Mouse (Mus musculus) limb, embryonic 15.5 days (tissue): ENCODE data around the gene Fads2. TPM values are rescaled to one million over a fixed set of nuclear protein-coding genes. Genes with fewer than 3 reads are reported as not detected.

Source experiments
- ATAC-seq: fragments of 200-750 bp; cut with Nextera tagmentation; 2 replicates; pipeline ENCODE4 v1.8.0; 2017; ENCODE audit warnings: low read depth, moderate TSS enrichment; ENCODE audit not compliant: insufficient number of reproducible peaks, low FRiP score, low TSS enrichment
- H3K27ac ChIP-seq: fragments of 300-500 bp; sonication (generic); 2 replicates; pipeline ENCODE4 v1.5.1; 2015; ENCODE audit warnings: moderate library complexity, mild to moderate bottlenecking, inconsistent platforms
- H3K27me3 ChIP-seq: fragments of 300-500 bp; sonication (generic); 2 replicates; pipeline ENCODE4 v1.6.1; 2015; ENCODE audit warnings: inconsistent platforms
- H3K36me3 ChIP-seq: fragments of 300-500 bp; sonication (generic); 2 replicates; pipeline ENCODE4 v1.6.1; 2015; ENCODE audit warnings: inconsistent platforms
- H3K4me1 ChIP-seq: fragments of 300-500 bp; sonication (generic); 2 replicates; pipeline ENCODE4 v1.6.1; 2015; ENCODE audit warnings: inconsistent platforms
- H3K4me2 ChIP-seq: fragments of 300-500 bp; sonication (generic); 2 replicates; pipeline ENCODE4 v1.6.1; 2015; ENCODE audit warnings: mild to moderate bottlenecking, inconsistent platforms
- H3K4me3 ChIP-seq: fragments of 300-500 bp; sonication (generic); 2 replicates; pipeline ENCODE4 v1.5.1; 2015; ENCODE audit warnings: mild to moderate bottlenecking, inconsistent platforms
- H3K9ac ChIP-seq: fragments of 300-500 bp; sonication (generic); 2 replicates; pipeline ENCODE4 v1.6.1; 2015; ENCODE audit warnings: inconsistent platforms
- H3K9me3 ChIP-seq: fragments of 300-500 bp; sonication (generic); 2 replicates; pipeline ENCODE4 v1.6.1; 2016; ENCODE audit warnings: inconsistent platforms
- WGBS: fragments of 180-500 bp; shearing (Covaris S2); methylation state at CpG from one replicate; pipeline ENCODE4 v1.1.7; 2015; 5-methylcytosine and 5-hydroxymethylcytosine counted together
- polyA plus RNA-seq: library from polyadenylated mRNA; unstranded; fragments of >200 nt; fragmentation: Nextera tagmentation; extraction: Ambion mirVana; gene quantifications from 2 replicates; pipeline ENCODE4 v1.2.1, GENCODE M21; 2015

Gene Fads2
- polyA plus RNA-seq, 1 experiment from 2014 or later = 63.8 TPM

GRCm38 (mm10) chr19:10034785-10035447 lies 66.6 kb downstream of the Fads2 start:
- no peaks in the 10 kb centered on the region for H3K27me3 ChIP-seq
- no peak overlapping the region for H3K4me3 ChIP-seq
- ATAC-seq = peak; percentile 56
- H3K4me1 ChIP-seq = peaks cover 20% of the 10 kb centered on the region
- H3K36me3 ChIP-seq = peaks cover 17% of the 10 kb centered on the region
- H3K4me2 ChIP-seq = no peak overlapping the region
- no peaks in the 10 kb centered on the region for H3K9me3 ChIP-seq
- no peak overlapping the region for H3K27ac ChIP-seq
- 54% methylated on average over 8 of the region's 8 CpGs for WGBS
- no peak overlapping the region for H3K9ac ChIP-seq

- Histone ChIP-seq H3K9me3 (no peaks in the 10 kb centered on the region), H3K4me1 (peaks cover 18% of the 10 kb centered on the region), H3K36me3 (peaks cover 23% of the 10 kb centered on the region), H3K4me2 (no peak overlapping the region), H3K27me3 (no peaks in the 10 kb centered on the region), H3K27ac (no peak overlapping the region), H3K9ac (no peak overlapping the region), H3K4me3 (no peak overlapping the region)
- no peak for ATAC-seq
- WGBS = 90% methylated on average over 5 of the region's 5 CpGs
Measured at GRCm38 (mm10) chr19:10034356-10034755, 67.2 kb downstream of the Fads2 start.

GRCm38 (mm10) chr19:10033211-10033973 lies 68.2 kb downstream of the Fads2 start:
- Histone ChIP-seq H3K9me3 (no peaks in the 10 kb centered on the region), H3K27me3 (no peaks in the 10 kb centered on the region), H3K4me1 (peaks cover 8% of the 10 kb centered on the region), H3K4me3 (no peak overlapping the region), H3K36me3 (peaks cover 32% of the 10 kb centered on the region), H3K27ac (no peak overlapping the region), H3K4me2 (no peak overlapping the region), H3K9ac (no peak overlapping the region)
- no peak for ATAC-seq
- 38% methylated on average over 8 of the region's 8 CpGs for WGBS

- H3K27me3 ChIP-seq = no peaks in the 10 kb centered on the region
- no peak for ATAC-seq
- no peak overlapping the region for H3K4me3 ChIP-seq
- H3K27ac ChIP-seq = no peak overlapping the region
- H3K4me1 ChIP-seq = peaks cover 22% of the 10 kb centered on the region
- H3K9ac ChIP-seq = no peak overlapping the region
- peaks cover 38% of the 10 kb centered on the region for H3K36me3 ChIP-seq
- H3K9me3 ChIP-seq = no peaks in the 10 kb centered on the region
- WGBS = 91% methylated on average over 2 of the region's 2 CpGs
- H3K4me2 ChIP-seq = no peak overlapping the region
Measured at GRCm38 (mm10) chr19:10029746-10030145, 71.8 kb downstream of the Fads2 start.

GRCm38 (mm10) chr19:10025169-10025875 lies 76.2 kb downstream of the Fads2 start:
- Histone ChIP-seq H3K4me1 (peaks cover 45% of the 10 kb centered on the region), H3K36me3 (peaks cover 33% of the 10 kb centered on the region), H3K9me3 (no peaks in the 10 kb centered on the region), H3K9ac (no peak overlapping the region), H3K27me3 (no peaks in the 10 kb centered on the region), H3K27ac (peak overlapping the region; percentile 80), H3K4me3 (no peak overlapping the region), H3K4me2 (peak overlapping the region; percentile 17; the same call in 1 of the 2 replicates)
- WGBS = 9% methylated on average over 8 of the region's 8 CpGs
- peak; percentile 49 for ATAC-seq

GRCm38 (mm10) chr19:10023304-10023758 lies 78.2 kb downstream of the Fads2 start:
- Histone ChIP-seq H3K36me3 (peaks cover 14% of the 10 kb centered on the region), H3K27me3 (no peaks in the 10 kb centered on the region), H3K9ac (no peak overlapping the region), H3K9me3 (no peaks in the 10 kb centered on the region), H3K4me3 (no peak overlapping the region), H3K4me2 (no peak overlapping the region), H3K4me1 (peaks cover 62% of the 10 kb centered on the region), H3K27ac (peak overlapping the region; percentile 63)
- WGBS = 61% methylated on average over 9 of the region's 9 CpGs
- no peak for ATAC-seq

- Histone ChIP-seq H3K4me2 (no peak overlapping the region), H3K27me3 (no peaks in the 10 kb centered on the region), H3K36me3 (peaks cover 7% of the 10 kb centered on the region), H3K4me3 (no peak overlapping the region), H3K4me1 (peaks cover 68% of the 10 kb centered on the region), H3K9ac (no peak overlapping the region), H3K27ac (peak overlapping the region; percentile 63), H3K9me3 (no peaks in the 10 kb centered on the region)
- WGBS = 74% methylated on average over 5 of the region's 5 CpGs
- ATAC-seq = no peak
Measured at GRCm38 (mm10) chr19:10022414-10023303, 78.9 kb downstream of the Fads2 start.

- ATAC-seq = no peak
- H3K4me3 ChIP-seq = no peak overlapping the region
- H3K9me3 ChIP-seq = no peaks in the 10 kb centered on the region
- peaks cover 75% of the 10 kb centered on the region for H3K4me1 ChIP-seq
- peaks cover under 1% of the 10 kb centered on the region; the same call in 1 of the 2 replicates for H3K36me3 ChIP-seq
- no peaks in the 10 kb centered on the region for H3K27me3 ChIP-seq
- H3K4me2 ChIP-seq = no peak overlapping the region
- 74% methylated on average over 2 of the region's 2 CpGs for WGBS
- no peak overlapping the region for H3K9ac ChIP-seq
- peak overlapping the region; percentile 18; the same call in 1 of the 2 replicates for H3K27ac ChIP-seq
Measured at GRCm38 (mm10) chr19:10021981-10022380, 79.6 kb downstream of the Fads2 start.

GRCm38 (mm10) chr19:10019214-10019760 lies 82.3 kb downstream of the Fads2 start:
- Histone ChIP-seq H3K4me1 (peaks cover 62% of the 10 kb centered on the region), H3K9me3 (no peaks in the 10 kb centered on the region), H3K9ac (0 out of 2 replicates have a peak overlapping the region, but pooled peaks have one; percentile 69), H3K36me3 (no peaks in the 10 kb centered on the region), H3K27me3 (no peaks in the 10 kb centered on the region), H3K27ac (no peak overlapping the region), H3K4me2 (peak overlapping the region; percentile 87), H3K4me3 (peak overlapping the region; percentile 67)
- WGBS = 65% methylated on average over 4 of the region's 4 CpGs
- no peak for ATAC-seq

GRCm38 (mm10) chr19:10018527-10018818 lies 83.1 kb downstream of the Fads2 start:
- Histone ChIP-seq H3K4me1 (peaks cover 64% of the 10 kb centered on the region), H3K4me2 (peak overlapping the region; percentile 87), H3K9ac (peak overlapping the region; percentile 69), H3K27me3 (no peaks in the 10 kb centered on the region), H3K36me3 (no peaks in the 10 kb centered on the region), H3K9me3 (no peaks in the 10 kb centered on the region), H3K4me3 (peak overlapping the region; percentile 67), H3K27ac (peak overlapping the region; percentile 81)
- 0% methylated on average over 3 of the region's 3 CpGs for WGBS
- ATAC-seq = no peak
